Mouse (Mus musculus): Measurements from ENCODE around the gene Olfr350.

Gene Olfr350

GRCm38 (mm10) chr2:36846010-36846409 lies at the start of gene Olfr350:
TSS of gene Olfr350 (plus strand) at chr2:36846310.
- no peak for DNase-seq (ENCODE audit: low read depth, low spot score)

GRCm38 (mm10) chr2:36816932-36817331 lies 29.2 kb upstream of the Olfr350 start, which contains the start of gene Olfr3:
TSS of gene Olfr3 (minus strand) at chr2:36817032.
- DNase-seq (ENCODE audit: low read depth, low spot score): no peak

- no peak for DNase-seq (ENCODE audit: low read depth, low spot score)
Observed at GRCm38 (mm10) chr2:36862560-36862959, 16.4 kb downstream of the Olfr350 start, which contains the start of gene Olfr351. TSS of gene Olfr351 (minus strand) at chr2:36862660.

GRCm38 (mm10) chr2:36868160-36868559 lies 22.1 kb downstream of the Olfr350 start, which contains the start of gene Olfr352:
TSS of gene Olfr352 (plus strand) at chr2:36868460.
- no peak for DNase-seq (ENCODE audit: low read depth, low spot score)

- DNase-seq (ENCODE audit: low read depth, low spot score): no peak
Observed at GRCm38 (mm10) chr2:36892836-36893235, 46.7 kb downstream of the Olfr350 start, which contains the start of gene Olfr353. TSS of gene Olfr353 (minus strand) at chr2:36892936.

GRCm38 (mm10) chr2:36897114-36897513 lies 51.0 kb downstream of the Olfr350 start:
- DNase-seq (ENCODE audit: low read depth, low spot score): no peak
